Mouse (Mus musculus) cerebellum, adult 2 months (tissue): ENCODE data around the gene Necab2. TPM values are rescaled to one million over a fixed set of nuclear protein-coding genes. Genes with fewer than 3 reads are reported as not detected.

Source experiments
- DNase-seq, 2 experiments: peaks; one replicate each; pipeline ENCODE4 v3.0.0; 2021
- H3K27ac ChIP-seq: fragments of 200-500 bp; 2 replicates; pipeline ENCODE4 v1.5.1; 2012; ENCODE audit warnings: low read length, control low read depth, inconsistent platforms; ENCODE audit not compliant: insufficient read depth
- H3K27me3 ChIP-seq: fragments of 200-500 bp; 2 replicates; pipeline ENCODE4 v1.6.1; 2012; ENCODE audit warnings: inconsistent platforms, mild to moderate bottlenecking, low read length, moderate library complexity; ENCODE audit not compliant: control insufficient read depth, insufficient read depth
- H3K4me1 ChIP-seq: fragments of 200-500 bp; 2 replicates; pipeline ENCODE4 v1.6.1; 2011; ENCODE audit warnings: low read length; ENCODE audit not compliant: control insufficient read depth, insufficient read depth
- H3K4me3 ChIP-seq: fragments of 200-500 bp; replicated peaks from 2 replicates; pipeline ENCODE3; 2011; ENCODE audit warnings: mild to moderate bottlenecking, low read depth, low read length, control low read depth; ENCODE audit not compliant: insufficient read depth
- CTCF ChIP-seq: fragments of 200-500 bp; IDR thresholded peaks from 2 replicates; pipeline ENCODE4 v1.5.1; 2011; ENCODE audit warnings: low read depth, mild to moderate bottlenecking, control low read depth, low read length, moderate library complexity, borderline replicate concordance; ENCODE audit not compliant: insufficient read depth
- POLR2A ChIP-seq: fragments of 200-500 bp; IDR thresholded peaks from 2 replicates; pipeline ENCODE4 v1.6.1; 2011; ENCODE audit warnings: low read length, control low read depth, borderline replicate concordance; ENCODE audit not compliant: insufficient read depth
- WGBS: fragments of 180-500 bp; shearing (Covaris S2); methylation state at CpG from one replicate; pipeline ENCODE4 v1.1.7; 2018; 5-methylcytosine and 5-hydroxymethylcytosine counted together
- polyA plus RNA-seq: library from polyadenylated mRNA; depleted of rRNA; stranded (reverse); fragments of >200 nt; gene quantifications from 2 replicates; pipeline ENCODE4 v1.2.3, GENCODE M21; 2012

Necab2 gene
- polyA plus RNA-seq, 1 experiment = 26.6 TPM

GRCm38 (mm10) chr8:119424199-119424733 lies 22.3 kb upstream of the Necab2 start:
- WGBS = 94% methylated on average over 10 of the region's 10 CpGs
- Histone ChIP-seq H3K27me3 (no peaks in the 10 kb centered on the region), H3K4me1 (peaks cover 52% of the 10 kb centered on the region), H3K4me3 (no peak overlapping the region), H3K27ac (no peak overlapping the region)
- no peak for TF ChIP-seq CTCF
- no peak for TF ChIP-seq POLR2A
- DNase-seq = no peak

- no peak for DNase-seq
- Histone ChIP-seq H3K4me3 (no peak overlapping the region), H3K27me3 (no peaks in the 10 kb centered on the region), H3K27ac (no peak overlapping the region), H3K4me1 (peaks cover 53% of the 10 kb centered on the region)
- 84% methylated on average over 10 of the region's 10 CpGs for WGBS
- TF ChIP-seq POLR2A (no peak), CTCF (no peak)
Observed at GRCm38 (mm10) chr8:119424740-119425139, 21.8 kb upstream of the Necab2 start.

GRCm38 (mm10) chr8:119425533-119425932 lies 21.0 kb upstream of the Necab2 start:
- WGBS = 95% methylated on average over 10 of the region's 10 CpGs
- TF ChIP-seq CTCF (no peak), POLR2A (no peak)
- H3K4me3 ChIP-seq = no peak overlapping the region
- no peak overlapping the region for H3K27ac ChIP-seq
- peaks cover 47% of the 10 kb centered on the region for H3K4me1 ChIP-seq
- no peaks in the 10 kb centered on the region for H3K27me3 ChIP-seq
- no peak for DNase-seq

GRCm38 (mm10) chr8:119426069-119426735 lies 20.3 kb upstream of the Necab2 start:
- H3K4me3 ChIP-seq = no peak overlapping the region
- no peaks in the 10 kb centered on the region for H3K27me3 ChIP-seq
- WGBS = 88% methylated on average over 6 of the region's 6 CpGs
- DNase-seq = no peak
- TF ChIP-seq CTCF (no peak), POLR2A (no peak)
- H3K4me1 ChIP-seq = peaks cover 40% of the 10 kb centered on the region
- no peak overlapping the region for H3K27ac ChIP-seq

GRCm38 (mm10) chr8:119427634-119428349 lies 18.7 kb upstream of the Necab2 start:
- no peaks in the 10 kb centered on the region for H3K27me3 ChIP-seq
- DNase-seq = peak; percentile 61 to 66
- H3K4me1 ChIP-seq = peaks cover 25% of the 10 kb centered on the region
- WGBS = 16% methylated on average over 12 of the region's 12 CpGs
- H3K4me3 ChIP-seq = no peak overlapping the region
- no peak for TF ChIP-seq CTCF
- no peak for TF ChIP-seq POLR2A
- peak overlapping the region; percentile 10; the same call in 1 of the 2 replicates for H3K27ac ChIP-seq

GRCm38 (mm10) chr8:119428350-119428740 lies 18.2 kb upstream of the Necab2 start:
- no peak for TF ChIP-seq POLR2A
- TF ChIP-seq CTCF = no peak
- no peak for DNase-seq
- 47% methylated on average over 7 of the region's 7 CpGs for WGBS

GRCm38 (mm10) chr8:119428766-119429327 lies 17.7 kb upstream of the Necab2 start:
- H3K4me3 ChIP-seq = no peak overlapping the region
- TF ChIP-seq POLR2A (no peak), CTCF (no peak)
- no peak overlapping the region for H3K27ac ChIP-seq
- H3K27me3 ChIP-seq = no peaks in the 10 kb centered on the region
- H3K4me1 ChIP-seq = peaks cover 20% of the 10 kb centered on the region
- WGBS = 79% methylated on average over 5 of the region's 5 CpGs
- DNase-seq = no peak

More at GRCm38 (mm10) chr8:119428350-119428740, 18.2 kb upstream of the Necab2 start:
- Histone ChIP-seq H3K4me1 (peaks cover 24% of the 10 kb centered on the region), H3K27me3 (no peaks in the 10 kb centered on the region), H3K27ac (no peak overlapping the region), H3K4me3 (no peak overlapping the region)

- TF ChIP-seq CTCF (no peak), POLR2A (no peak)
- 51% methylated on average over 3 of the region's 3 CpGs for WGBS
- peaks cover 19% of the 10 kb centered on the region for H3K4me1 ChIP-seq
- H3K4me3 ChIP-seq = no peak overlapping the region
- no peak for DNase-seq
- H3K27ac ChIP-seq = no peak overlapping the region
- no peaks in the 10 kb centered on the region for H3K27me3 ChIP-seq
Observed at GRCm38 (mm10) chr8:119429552-119429951, 17.0 kb upstream of the Necab2 start.
